Mouse (Mus musculus): Measurements from ENCODE around the gene Zfp382. TPM values are rescaled to one million over a fixed set of nuclear protein-coding genes. Genes with fewer than 3 reads are reported as not detected.
A peak's percentile ranks its signal among the peaks of the same experiment; 100 is the strongest.

Gene Zfp382
- total and polyA plus RNA-seq, 2 experiments from 2014 or later: 2.6 to 3.8 TPM

DNA sequence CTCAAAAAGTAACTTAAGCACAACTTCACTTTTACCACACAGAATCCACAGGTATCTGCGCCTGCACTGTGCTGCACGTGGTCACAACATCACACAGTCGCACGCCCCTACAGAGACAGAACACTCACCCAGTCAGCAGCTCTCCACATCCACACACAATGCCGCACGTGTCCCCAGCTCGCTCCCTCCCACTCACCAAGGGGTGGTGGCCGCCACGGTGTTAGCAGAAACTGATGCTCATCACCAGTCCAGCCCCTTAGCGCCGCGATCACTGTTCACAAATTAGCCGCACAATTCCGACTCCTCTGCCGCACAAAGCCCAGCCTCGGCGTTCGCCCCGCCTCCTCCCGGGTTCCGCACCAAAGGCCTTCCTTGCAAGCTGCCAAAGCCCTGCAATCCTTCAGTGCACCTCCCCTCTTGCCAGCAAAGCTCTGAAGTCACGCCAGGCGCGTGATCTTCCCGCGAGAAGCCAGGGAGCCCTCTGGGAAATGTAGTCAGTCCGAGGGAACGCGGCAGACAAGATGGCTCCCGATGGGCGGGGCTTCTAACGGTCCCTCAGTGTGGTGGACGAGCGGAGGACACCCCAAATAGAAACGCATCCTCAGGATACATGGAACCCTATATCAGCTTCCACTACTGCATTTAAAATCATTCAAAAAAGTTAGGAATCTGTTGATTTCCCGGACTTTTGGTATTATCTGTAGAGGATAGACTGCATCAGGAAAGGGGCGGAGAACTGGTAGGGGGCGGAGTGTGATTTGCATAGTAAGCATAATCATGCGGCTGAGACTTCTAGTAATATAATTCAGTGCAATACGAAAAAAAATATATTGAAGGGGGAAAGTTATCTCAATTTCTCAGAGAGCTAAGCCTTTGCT is 31.4 kb upstream of the Zfp382 start, which contains the start of the genes Gm26920 and Zfp566:
TSS of gene Gm26920 (minus strand) at position 319 of the 878 bp plus-strand sequence.
TSS of gene Zfp566 (minus strand) at position 436 of the 878 bp plus-strand sequence.
- Histone ChIP-seq H3K4me3 (ENCODE audit: low read depth, low read length) (peak within 1 kb of the TSS; percentile 53), H3K27me3 (ENCODE audit: control insufficient read depth, insufficient read depth, low read length) (no peaks in the 10 kb centered on the region), H3K27ac (ENCODE audit: low read depth) (peak within 1 kb of the TSS; percentile 60), H3K4me2 (ENCODE audit: low read depth, low read length) (peak within 1 kb of the TSS; percentile 81), H3K36me3 (replicated peaks; ENCODE audit: control insufficient read depth, insufficient read depth, low read length) (no peaks in the 10 kb centered on the region; the same call in 1 of the 2 replicates), H3K9me3 (replicated peaks; ENCODE audit: control insufficient read depth, low read length) (no peaks in the 10 kb centered on the region), H3K9ac (replicated peaks; ENCODE audit: low read depth, low read length) (peak within 1 kb of the TSS; percentile 60), H3K4me1 (ENCODE audit: control insufficient read depth, insufficient read depth) (peaks cover 14% of the 10 kb centered on the region)
- under 1% methylated on average over 40 of the region's 40 CpGs for WGBS
- ATAC-seq (ENCODE audit: insufficient read depth, low read depth) (peak; percentile 91), DNase-seq (ENCODE audit: low spot score) (peak; percentile 99)
- no peak; the same call in 1 of the 2 replicates for TF ChIP-seq EP300 (IDR thresholded peaks at IDR 0.05; ENCODE audit: low read depth)
- TF ChIP-seq CTCF (IDR thresholded peaks at IDR 0.05; ENCODE audit: low read depth): no peak

- Histone ChIP-seq H3K4me1 (ENCODE audit: control insufficient read depth, insufficient read depth) (peaks cover 14% of the 10 kb centered on the region), H3K27ac (ENCODE audit: low read depth) (peak overlapping the region; percentile 49; the same call in 1 of the 2 replicates), H3K9me3 (replicated peaks; ENCODE audit: control insufficient read depth, low read length) (no peaks in the 10 kb centered on the region), H3K4me3 (ENCODE audit: low read depth, low read length) (peak overlapping the region; percentile 53), H3K9ac (replicated peaks; ENCODE audit: low read depth, low read length) (no peak overlapping the region; the same call in 1 of the 2 replicates), H3K27me3 (ENCODE audit: control insufficient read depth, insufficient read depth, low read length) (no peaks in the 10 kb centered on the region), H3K4me2 (ENCODE audit: low read depth, low read length) (peak overlapping the region; percentile 81), H3K36me3 (replicated peaks; ENCODE audit: control insufficient read depth, insufficient read depth, low read length) (no peaks in the 10 kb centered on the region; the same call in 1 of the 2 replicates)
- peak; percentile 43 for DNase-seq (ENCODE audit: low spot score)
- no peak for ATAC-seq (ENCODE audit: insufficient read depth, low read depth)
- peak; percentile 54 for TF ChIP-seq CTCF (IDR thresholded peaks at IDR 0.05; ENCODE audit: low read depth)
- 0 out of 2 replicates have a peak, but pooled peaks have one; percentile 18 for TF ChIP-seq EP300 (IDR thresholded peaks at IDR 0.05; ENCODE audit: low read depth)
- 9% methylated on average over 9 of the region's 9 CpGs for WGBS
These were observed 30.7 kb upstream of the Zfp382 start for GRCm38 (mm10) chr7:30090970-30091585.

- H3K4me2 ChIP-seq (ENCODE audit: low read depth, low read length): no peak overlapping the region
- no peaks in the 10 kb centered on the region for H3K27me3 ChIP-seq (ENCODE audit: control insufficient read depth, insufficient read depth, low read length)
- TF ChIP-seq CTCF (IDR thresholded peaks at IDR 0.05; ENCODE audit: low read depth) (no peak), EP300 (IDR thresholded peaks at IDR 0.05; ENCODE audit: low read depth) (no peak)
- H3K9me3 ChIP-seq (replicated peaks; ENCODE audit: control insufficient read depth, low read length): no peaks in the 10 kb centered on the region
- no peak overlapping the region for H3K4me3 ChIP-seq (ENCODE audit: low read depth, low read length)
- WGBS: 79% methylated on average over 9 of the region's 9 CpGs
- DNase-seq (ENCODE audit: low spot score) (no peak), ATAC-seq (ENCODE audit: insufficient read depth, low read depth) (no peak)
- H3K36me3 ChIP-seq (replicated peaks; ENCODE audit: control insufficient read depth, insufficient read depth, low read length): no peaks in the 10 kb centered on the region
- H3K27ac ChIP-seq (ENCODE audit: low read depth): no peak overlapping the region
- H3K9ac ChIP-seq (replicated peaks; ENCODE audit: low read depth, low read length): no peak overlapping the region
- H3K4me1 ChIP-seq (ENCODE audit: control insufficient read depth, insufficient read depth): peaks cover 14% of the 10 kb centered on the region
These were observed 29.1 kb upstream of the Zfp382 start for GRCm38 (mm10) chr7:30092666-30093065.

DNA sequence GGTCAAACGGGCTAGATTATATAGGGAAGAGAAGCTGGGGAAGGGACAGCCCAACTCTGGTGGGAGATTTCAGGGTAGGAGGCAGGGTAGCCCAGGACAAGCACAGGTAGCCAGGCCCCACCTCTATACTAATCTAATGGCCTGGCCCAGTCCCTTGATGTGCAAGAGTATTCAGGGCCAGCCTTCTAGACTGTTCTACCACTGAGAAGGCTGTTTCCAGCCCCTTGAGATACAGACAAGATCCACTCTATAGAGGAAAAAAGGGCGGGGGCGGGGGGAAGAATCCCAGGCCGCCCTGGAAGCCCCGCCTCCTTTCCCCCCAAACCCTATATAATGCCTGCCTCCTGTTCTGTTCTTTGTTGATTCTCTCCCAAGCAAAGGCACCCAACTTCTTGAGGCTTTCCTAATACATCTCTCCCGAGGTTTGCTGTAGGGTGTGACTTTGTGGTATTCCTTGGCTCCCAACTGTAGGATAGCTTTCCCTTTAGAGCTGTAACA is 27.8 kb upstream of the Zfp382 start:
- DNase-seq (ENCODE audit: low spot score) (no peak), ATAC-seq (ENCODE audit: insufficient read depth, low read depth) (no peak)
- H3K27ac ChIP-seq (ENCODE audit: low read depth): 0 out of 2 replicates have a peak overlapping the region, but pooled peaks have one; percentile 93
- H3K4me3 ChIP-seq (ENCODE audit: low read depth, low read length): peak overlapping the region; percentile 70
- peaks cover 14% of the 10 kb centered on the region for H3K4me1 ChIP-seq (ENCODE audit: control insufficient read depth, insufficient read depth)
- 68% methylated on average over 6 of the region's 6 CpGs for WGBS
- H3K9me3 ChIP-seq (replicated peaks; ENCODE audit: control insufficient read depth, low read length): no peaks in the 10 kb centered on the region
- H3K4me2 ChIP-seq (ENCODE audit: low read depth, low read length): peak overlapping the region; percentile 71
- TF ChIP-seq CTCF (IDR thresholded peaks at IDR 0.05; ENCODE audit: low read depth) (no peak), EP300 (IDR thresholded peaks at IDR 0.05; ENCODE audit: low read depth) (no peak)
- H3K36me3 ChIP-seq (replicated peaks; ENCODE audit: control insufficient read depth, insufficient read depth, low read length): 0 out of 2 replicates have a peak, but pooled peaks cover under 1% of the 10 kb centered on the region
- no peak overlapping the region for H3K9ac ChIP-seq (replicated peaks; ENCODE audit: low read depth, low read length)
- no peaks in the 10 kb centered on the region for H3K27me3 ChIP-seq (ENCODE audit: control insufficient read depth, insufficient read depth, low read length)
